Mouse (Mus musculus) adrenal gland, postnatal 36 days (tissue): ENCODE data around the gene Nav2. TPM values are rescaled to one million over a fixed set of nuclear protein-coding genes. Genes with fewer than 3 reads are reported as not detected.

Experiments used
- DNase-seq, 2 experiments: peaks; one replicate each; pipeline ENCODE4 v3.0.0; 2021; ENCODE audit warnings: mixed read lengths in 1 of 2
- total RNA-seq, 2 experiments: library from RNA; stranded (reverse); gene quantifications; 2 replicates each; pipeline ENCODE4 v1.2.3; 2021

Nav2 gene
- total RNA-seq, 2 experiments from 2014 or later = 6.4 to 8.7 TPM

DNA sequence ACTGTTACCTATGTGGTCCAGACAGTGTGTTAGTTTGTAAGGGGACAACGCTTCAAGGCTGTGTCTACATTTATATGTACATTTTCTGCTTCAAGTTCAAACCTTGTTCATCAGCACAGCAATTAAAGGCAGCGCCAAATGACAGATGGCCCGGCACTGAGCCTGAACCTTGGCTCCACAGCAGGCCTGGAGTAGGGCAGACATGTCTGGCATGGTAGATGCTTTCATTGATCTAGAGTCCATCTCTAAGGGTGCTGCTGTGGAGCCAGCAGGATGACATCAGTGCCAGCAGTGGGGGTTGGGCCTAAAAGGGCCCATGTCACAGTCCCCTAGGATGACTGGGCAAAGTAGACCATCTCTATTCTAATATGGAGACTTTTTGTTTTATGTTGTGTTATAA, 186.0 kb downstream of the Nav2 start:
- no peak for DNase-seq

DNA sequence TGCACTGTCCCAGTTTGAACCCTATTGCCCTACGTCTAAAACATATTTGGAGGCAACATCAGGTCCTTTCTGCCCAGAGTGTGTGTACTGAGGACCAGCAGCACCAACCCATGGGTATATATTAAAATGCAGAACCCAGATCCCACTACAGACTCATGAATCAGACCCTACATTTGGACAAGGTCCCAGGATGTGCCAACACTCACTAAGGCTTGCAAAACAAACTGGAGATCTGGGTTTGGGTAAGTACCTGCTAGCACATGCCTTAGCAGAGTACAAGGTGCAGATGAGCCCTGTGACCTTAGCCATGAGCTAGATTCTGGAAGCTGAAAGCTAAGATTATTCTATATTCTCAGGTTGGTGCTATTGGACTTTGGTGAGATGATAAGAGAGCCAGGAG, 192.8 kb downstream of the Nav2 start:
- no peak for DNase-seq

DNA sequence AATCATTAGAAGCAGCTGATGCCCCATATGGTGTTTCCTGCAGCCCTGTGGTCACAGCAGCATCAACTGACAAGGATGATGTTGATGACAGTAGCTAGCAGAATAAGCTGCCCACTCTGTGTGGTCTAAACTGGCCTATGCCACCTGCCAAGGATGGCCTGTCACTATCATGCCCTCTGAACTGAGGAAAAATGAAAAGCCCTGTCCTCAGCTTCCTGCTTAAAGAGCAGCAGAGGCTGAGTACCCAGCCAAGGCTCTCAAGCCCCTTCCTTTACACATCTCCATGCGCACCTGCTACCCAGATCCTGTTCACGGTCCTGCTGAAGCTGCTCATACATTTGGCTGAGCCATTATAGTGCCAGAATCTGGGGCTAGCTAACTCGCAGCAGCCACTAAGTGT, 193.7 kb downstream of the Nav2 start:
- no peak for DNase-seq

DNA sequence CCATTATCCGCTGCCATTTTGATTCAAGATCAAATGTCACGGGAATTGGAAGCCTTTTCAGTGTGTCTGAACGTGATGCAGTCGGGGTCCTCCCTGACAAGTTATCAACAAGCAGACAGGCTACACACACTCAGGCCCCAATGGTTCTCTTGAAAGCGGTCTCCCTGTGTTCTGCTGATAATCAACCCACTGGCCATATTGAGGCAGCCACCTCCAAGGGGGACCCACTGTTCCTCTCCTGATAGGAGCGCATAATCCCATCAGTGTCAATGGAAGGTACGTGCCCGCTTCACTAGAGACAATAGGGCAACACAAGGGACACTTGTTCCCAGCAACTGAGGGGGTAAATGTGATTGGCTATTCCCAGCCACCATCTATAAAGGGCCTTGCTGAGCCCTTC, 195.9 kb downstream of the Nav2 start:
- DNase-seq = no peak

DNA sequence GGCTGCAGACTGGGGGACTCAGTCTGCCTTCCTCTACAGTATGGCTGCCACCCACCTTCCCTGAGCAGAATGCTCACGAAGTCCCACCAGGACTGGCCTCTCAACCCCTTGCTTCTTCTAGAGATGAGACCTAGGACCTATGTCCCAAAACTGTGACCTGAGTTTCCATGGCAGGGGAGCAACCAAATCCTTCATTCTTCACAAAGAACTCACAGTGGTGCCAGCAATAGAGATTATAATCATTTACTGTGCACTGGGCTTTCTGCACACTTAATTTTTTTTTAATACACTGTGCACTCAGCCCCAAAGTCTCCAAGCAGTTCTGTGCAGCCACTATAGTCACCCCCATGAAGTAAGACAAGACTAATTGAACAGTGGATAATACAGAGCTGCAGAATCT, 196.3 kb downstream of the Nav2 start:
- DNase-seq = no peak

DNA sequence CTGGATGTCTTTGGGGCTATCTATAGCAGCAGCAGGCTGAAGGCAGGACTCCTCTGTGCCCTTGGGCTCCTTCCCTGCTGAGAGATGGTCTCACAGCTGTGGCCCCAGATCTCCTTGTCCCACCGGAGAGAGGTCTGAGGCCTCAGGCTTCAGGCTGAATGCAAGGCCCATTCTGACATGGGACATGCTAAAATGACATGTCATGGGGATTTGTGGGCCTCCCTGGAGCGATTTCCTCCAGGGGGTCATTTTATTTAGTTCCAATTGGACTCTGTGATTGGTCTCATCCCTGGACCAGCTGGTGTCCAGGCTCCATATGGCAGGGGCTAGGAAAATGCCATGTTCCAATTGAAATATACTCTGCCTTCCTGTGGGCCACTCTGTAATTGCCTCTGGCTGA, 197.0 kb downstream of the Nav2 start:
- no peak for DNase-seq

- no peak for DNase-seq
Measured at GRCm38 (mm10) chr7:49108076-49108475, 199.6 kb downstream of the Nav2 start.

DNA sequence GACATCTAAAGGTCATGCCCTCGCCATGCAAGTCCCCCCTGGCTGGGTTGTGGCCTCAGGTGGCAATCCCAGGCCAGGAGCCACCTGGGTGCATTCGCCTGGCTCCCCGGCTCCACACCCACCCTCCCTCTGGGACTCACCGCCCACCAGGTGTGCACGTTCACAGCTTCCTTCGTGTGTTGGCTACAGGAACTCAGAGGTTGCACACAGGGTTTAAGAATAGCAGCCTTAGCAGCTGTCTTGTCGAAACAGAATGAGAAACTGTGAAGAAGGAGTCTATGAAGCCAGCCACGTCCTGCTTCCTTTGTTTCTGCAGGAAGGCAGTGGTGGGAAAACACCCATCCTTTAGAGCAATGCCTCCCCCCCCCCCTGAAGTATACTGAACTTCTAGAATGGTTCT, 210.5 kb downstream of the Nav2 start:
- no peak for DNase-seq

- DNase-seq = no peak
Measured at GRCm38 (mm10) chr7:49119794-49120487, 211.4 kb downstream of the Nav2 start.

- DNase-seq = no peak
Measured at GRCm38 (mm10) chr7:49120488-49120864, 212.0 kb downstream of the Nav2 start.

- peak; percentile 89 to 94 for DNase-seq
Measured at GRCm38 (mm10) chr7:49120935-49121691, 212.6 kb downstream of the Nav2 start.

DNA sequence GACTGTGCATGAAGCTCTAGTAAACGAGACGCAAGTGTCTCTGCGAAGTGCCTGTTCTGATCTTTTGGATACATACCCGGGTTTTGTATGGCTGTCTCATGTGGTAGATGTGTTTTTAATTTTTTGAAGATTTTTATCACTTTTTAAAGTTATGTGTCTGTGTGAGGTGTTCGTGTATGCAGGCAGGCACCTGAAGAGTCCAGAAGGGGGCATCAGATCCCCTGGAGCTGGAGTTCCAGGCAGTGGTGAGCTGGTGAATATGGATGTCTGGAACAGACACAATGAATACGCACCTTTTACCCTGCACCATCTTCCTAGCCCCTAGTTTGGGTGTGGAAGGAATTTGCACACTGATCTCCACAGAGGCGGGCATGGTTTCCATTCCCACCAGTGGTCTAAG, 214.0 kb downstream of the Nav2 start:
- no peak for DNase-seq

DNA sequence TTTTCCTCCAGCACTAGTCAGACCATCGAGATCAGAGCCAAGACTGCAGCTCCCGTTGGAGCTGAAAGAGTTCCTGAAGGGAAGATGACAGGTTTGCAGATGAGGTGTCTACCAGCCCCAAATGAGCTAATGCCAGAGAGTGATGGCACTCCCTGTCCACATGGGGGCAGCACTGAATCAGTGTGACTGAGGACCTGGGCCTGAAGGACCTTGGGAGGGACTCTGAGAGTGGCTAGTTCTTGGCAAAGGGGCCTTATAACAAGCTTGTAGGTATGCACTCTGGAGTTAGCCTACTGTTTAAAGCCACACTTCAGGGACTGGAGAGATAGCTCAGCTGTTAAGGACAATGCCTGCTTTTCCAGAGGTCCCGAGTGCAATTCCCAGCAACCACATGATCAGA, 217.0 kb downstream of the Nav2 start:
- DNase-seq = peak; percentile 57 to 68

GRCm38 (mm10) chr7:49128224-49128623, 219.7 kb downstream of the Nav2 start:
- DNase-seq = no peak

- DNase-seq = peak; percentile 62 to 78
Measured at GRCm38 (mm10) chr7:49132851-49133351, 224.4 kb downstream of the Nav2 start.

GRCm38 (mm10) chr7:49134396-49134795, 225.9 kb downstream of the Nav2 start:
- DNase-seq = no peak

DNA sequence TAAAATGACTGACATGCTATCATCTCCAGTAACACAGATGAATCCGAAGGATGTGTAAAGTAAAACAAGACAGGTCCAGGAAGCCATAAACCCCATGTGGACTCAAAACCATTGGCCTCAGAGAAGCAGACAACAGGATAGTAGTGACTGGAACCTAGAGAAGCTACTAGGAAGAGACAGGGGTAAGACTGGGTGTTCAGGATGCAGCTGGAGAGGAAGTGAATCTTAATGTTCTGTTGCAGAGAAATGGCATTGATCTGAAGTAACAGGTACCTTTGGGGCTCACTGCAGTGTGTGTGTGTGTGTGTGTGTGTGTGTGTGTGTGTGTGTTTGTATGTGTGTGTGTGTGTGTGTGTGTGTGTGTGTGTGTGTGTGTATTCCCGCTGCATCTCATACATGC, 231.2 kb downstream of the Nav2 start:
- no peak for DNase-seq

- DNase-seq = no peak
Measured at GRCm38 (mm10) chr7:49143966-49144365, 235.4 kb downstream of the Nav2 start.

DNA sequence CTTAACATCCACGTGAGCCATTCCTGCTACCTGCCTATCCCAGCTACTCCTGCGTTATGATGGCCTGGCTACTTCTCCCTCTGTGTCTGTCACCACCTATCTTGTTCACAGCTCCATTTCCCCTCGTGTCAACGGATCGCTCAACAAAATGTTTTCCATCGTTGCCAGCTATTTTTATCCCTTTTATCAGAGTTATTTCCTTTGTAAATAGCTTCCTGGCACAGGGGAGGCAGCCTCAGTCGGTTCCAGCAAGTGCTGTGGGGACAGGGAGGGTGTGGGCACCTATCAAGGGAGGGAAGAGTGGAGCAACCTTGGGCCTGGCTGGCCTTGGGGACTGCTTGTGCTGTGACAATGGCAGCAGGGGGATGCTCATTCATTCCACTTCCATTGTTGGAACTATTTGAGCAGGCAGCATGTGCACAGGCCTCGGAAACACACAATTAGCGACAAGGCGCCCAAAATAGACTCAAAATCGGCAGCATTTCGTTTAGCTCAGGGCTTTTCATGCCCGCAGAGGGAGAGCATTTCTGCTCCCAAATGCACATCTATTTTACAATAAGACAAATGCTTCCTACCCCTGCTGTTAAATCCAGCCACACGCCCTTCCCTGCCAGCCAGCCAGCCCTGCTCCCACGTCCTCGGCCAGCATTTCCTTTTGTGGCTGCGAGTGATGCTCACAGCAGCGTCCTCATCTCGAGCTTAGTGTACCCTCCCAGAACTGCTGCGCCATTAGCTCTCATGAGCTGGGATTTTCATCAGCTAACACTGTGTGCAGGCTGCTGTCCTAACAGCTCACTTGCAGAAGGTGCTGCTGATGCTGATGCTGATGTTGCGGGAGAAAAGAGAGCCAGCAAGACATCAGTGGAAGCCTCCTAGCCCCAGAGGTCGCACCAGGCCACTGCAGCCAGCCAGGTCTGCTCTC, 237.5 kb downstream of the Nav2 start:
- peak; percentile 40 to 50 for DNase-seq

GRCm38 (mm10) chr7:49152297-49152696, 243.8 kb downstream of the Nav2 start:
- DNase-seq = no peak

DNA sequence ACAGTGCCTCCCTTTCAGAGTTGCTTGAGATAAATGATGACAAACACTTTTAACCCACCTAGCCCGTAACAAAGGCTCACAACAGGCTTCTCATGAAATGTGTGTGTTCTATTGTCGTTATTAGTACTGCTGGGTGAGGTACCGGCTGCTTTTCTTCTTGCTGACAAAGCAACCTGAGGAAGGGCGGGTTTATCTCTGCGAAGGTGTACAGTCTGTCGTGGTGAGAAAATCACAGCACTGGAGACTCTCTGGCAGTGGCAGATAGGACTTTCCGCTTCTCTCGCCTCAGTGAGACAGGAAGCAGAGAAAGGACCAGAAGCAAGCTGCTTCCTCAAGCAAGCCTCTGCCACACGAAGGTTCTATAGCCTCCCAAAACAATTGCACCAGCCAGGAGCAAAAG, 244.2 kb downstream of the Nav2 start:
- no peak for DNase-seq

DNA sequence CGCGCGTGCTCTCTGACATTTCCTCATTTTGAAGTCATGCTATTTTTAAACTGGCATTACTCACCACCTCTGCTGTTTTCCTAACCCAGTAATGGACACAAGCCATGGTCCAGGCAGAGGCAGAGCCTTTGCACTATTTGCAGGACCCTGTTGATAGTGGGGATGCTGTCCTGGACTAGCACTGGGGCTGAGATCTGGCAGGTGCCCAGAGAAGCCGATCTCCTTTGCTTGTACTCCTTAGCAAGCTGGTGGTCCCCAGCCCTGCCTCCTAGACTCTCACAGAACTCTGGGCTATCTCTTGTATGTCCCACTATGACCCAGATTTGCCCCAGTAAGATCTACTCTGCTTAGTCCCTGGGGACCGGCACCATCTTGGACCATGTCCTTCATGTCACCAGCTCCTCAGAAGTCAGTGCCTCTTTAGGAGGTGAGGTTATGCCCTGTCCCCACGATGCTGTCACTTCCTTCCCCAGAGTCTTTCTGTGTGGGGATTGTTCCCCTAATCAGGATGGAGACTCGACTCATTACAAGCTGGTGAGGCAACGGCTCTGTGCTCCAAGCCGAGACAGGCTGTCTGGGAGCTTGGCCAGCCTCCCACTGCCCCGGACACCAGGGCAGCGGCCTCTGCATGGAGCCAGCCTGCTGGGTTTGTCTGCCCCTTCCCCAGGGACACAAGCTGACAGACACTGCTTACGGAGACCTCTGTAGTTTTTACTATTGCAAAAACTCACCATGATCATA, 250.3 kb downstream of the Nav2 start:
- DNase-seq = peak; percentile 14 to 46
